Mouse (Mus musculus) G1E-ER4 (cell line): Measurements from ENCODE around the gene Ascc1. TPM values are rescaled to one million over a fixed set of nuclear protein-coding genes. Genes with fewer than 3 reads are reported as not detected.

Source experiments
- GATA1 ChIP-seq: IDR thresholded peaks from one replicate; pipeline ENCODE4 v1.8.0; 2012; ENCODE audit warnings: low read length, inconsistent platforms
- polyA plus RNA-seq: library from polyadenylated mRNA; stranded (reverse); fragments of >175 nt; gene quantifications from 2 replicates; pipeline ENCODE4 v1.2.3, GENCODE M21; 2012

Gene Ascc1
- polyA plus RNA-seq, 1 experiment = 31.6 TPM

GRCm38 (mm10) chr10:60136935-60137334 lies 134.3 kb downstream of the Ascc1 start:
- TF ChIP-seq GATA1 = no peak

GRCm38 (mm10) chr10:60138680-60139079 lies 136.1 kb downstream of the Ascc1 start:
- TF ChIP-seq GATA1 = no peak

- TF ChIP-seq GATA1 = no peak
Measured at GRCm38 (mm10) chr10:60140751-60141150, 138.1 kb downstream of the Ascc1 start.

DNA sequence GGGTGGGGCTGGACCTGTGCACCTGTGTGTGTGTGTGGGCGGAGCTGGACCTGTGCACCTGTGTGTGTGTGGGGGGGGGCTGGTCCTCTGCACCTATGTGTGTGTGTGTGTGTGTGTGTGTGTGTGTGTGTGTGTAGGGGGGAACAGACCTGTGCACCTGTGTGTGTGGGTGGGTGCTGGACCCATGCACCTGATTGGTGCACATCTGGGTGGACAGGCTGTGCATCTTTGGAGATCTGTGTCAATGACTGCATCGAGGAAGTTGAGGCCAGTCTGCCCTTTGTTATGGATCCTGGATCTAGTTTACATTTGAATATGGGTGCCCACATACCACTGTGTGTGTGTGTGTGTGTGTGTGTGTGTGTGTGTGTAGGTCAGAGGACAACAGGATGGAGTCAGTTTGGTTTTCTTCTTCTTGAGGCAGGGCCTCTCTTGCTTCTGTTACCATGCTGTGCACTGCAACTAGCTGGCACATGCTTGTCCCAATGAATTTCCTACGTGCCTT lies 139.1 kb downstream of the Ascc1 start:
- TF ChIP-seq GATA1 = no peak

DNA sequence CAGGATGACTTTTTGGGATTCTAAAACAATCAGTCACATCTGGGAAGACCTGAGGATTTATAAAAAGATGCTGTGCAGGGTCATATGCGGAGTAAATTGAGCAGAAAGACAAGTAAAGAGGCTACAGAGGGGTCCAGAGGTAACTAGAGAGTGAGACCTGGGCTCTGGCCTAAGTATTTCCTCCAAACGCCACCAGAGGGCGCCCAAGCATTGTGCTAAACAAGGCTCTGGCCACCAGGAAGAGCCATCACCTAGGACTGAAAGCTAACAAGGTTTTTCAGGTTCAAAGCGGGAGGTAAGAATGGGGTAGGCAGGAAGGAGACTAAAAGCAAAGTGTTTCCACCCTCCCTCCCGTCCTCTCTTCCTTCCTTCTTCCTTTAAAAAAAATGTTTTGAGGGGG lies 145.5 kb downstream of the Ascc1 start:
- no peak for TF ChIP-seq GATA1

Other genes with a start within 250 kb of the Ascc1 start
- 33.1 and 37.9 TPM in 2 replicates for gene Dnajb12, start 123.2 kb upstream of the Ascc1 start, polyA plus RNA-seq
- 8.0 and 9.2 TPM in 2 replicates for gene Ddit4, start 51.0 kb upstream of the Ascc1 start, polyA plus RNA-seq
- 26.0 and 54.9 TPM in 2 replicates for gene Anapc16, start 330 bp downstream of the Ascc1 start, polyA plus RNA-seq
- gene Spock2, start 103.4 kb downstream of the Ascc1 start, polyA plus RNA-seq = 0.02 TPM in 1 of 2 replicates, not detected in the other
- not detected in 2 replicates for gene Chst3, start 216.5 kb downstream of the Ascc1 start, polyA plus RNA-seq